ENCODE assay signal across 8 mouse cellular contexts in the genomic region with DNA sequence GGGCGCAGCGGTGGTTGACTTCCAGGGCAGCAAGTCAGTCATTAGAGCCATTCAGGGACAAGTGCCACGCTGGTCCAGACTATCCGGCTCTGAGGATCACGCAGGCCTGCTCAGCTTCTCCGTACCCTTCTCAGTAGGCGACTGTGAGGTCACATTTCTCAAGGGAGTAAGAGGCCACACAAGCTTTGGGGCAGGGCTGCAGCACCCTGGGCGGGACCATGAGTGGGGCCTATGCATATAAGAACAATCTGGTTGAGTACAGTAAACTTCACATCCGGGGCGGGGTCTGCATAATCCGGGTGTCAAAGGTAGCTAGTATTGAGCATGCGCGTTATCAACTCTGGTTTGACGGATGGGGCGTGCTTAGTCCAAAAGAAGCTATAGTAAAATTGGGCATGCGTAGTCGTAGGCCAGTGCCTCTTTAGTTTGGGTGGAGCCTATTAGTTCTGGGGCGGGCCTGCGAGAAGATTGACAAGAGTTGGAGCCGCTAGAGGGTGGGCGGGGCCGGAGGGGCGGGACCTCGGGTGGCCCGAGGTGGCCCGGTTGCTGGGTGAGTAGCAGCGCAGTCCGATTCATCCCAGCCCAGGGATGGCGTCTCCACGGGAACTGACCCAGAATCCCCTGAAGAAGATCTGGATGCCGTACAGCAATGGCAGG. TPM values are rescaled to one million over a fixed set of nuclear protein-coding genes. Genes with fewer than 3 reads are reported as not detected.
DNase-seq lines count a peak whose midpoint lies in the region; ATAC-seq and TF ChIP-seq lines count a peak whose summit lies in the region.

Gene Pfkfb4 (plus strand): TSS at position 351 of the 657 bp plus-strand sequence.

- 1% methylated on average over 31 of the region's 31 CpGs for WGBS in kidney, embryonic 14.5 days
- WGBS in limb, embryonic 15.5 days = under 1% methylated on average over 31 of the region's 31 CpGs

- H3K27ac ChIP-seq in bone marrow macrophage, adult 2 months (ENCODE audit: insufficient read depth, low read depth, low read length) = peak within 1 kb of the TSS; percentile 96
- H3K27ac ChIP-seq in embryonic fibroblast, embryonic 13.5 days (ENCODE audit: insufficient read depth, low read length) = peak within 1 kb of the TSS; percentile 79
- peak within 1 kb of the TSS; percentile 90 for H3K27ac ChIP-seq in kidney, embryonic 14.5 days (ENCODE audit: low read depth, low read length)
- peak within 1 kb of the TSS; percentile 91 for H3K27ac ChIP-seq in limb, embryonic 15.5 days

- peaks cover 52% of the 10 kb centered on the region for H3K4me1 ChIP-seq in bone marrow macrophage, adult 2 months (ENCODE audit: control insufficient read depth, insufficient read depth, low read length)
- H3K4me1 ChIP-seq in embryonic fibroblast, embryonic 13.5 days (ENCODE audit: control insufficient read depth, insufficient read depth, low read length) = no peaks in the 10 kb centered on the region
- peaks cover 33% of the 10 kb centered on the region for H3K4me1 ChIP-seq in kidney, embryonic 14.5 days (ENCODE audit: control insufficient read depth, insufficient read depth, low read length)
- H3K4me1 ChIP-seq in limb, embryonic 15.5 days = peaks cover 42% of the 10 kb centered on the region

- peak; percentile 88 for TF ChIP-seq POLR2A in bone marrow macrophage, adult 2 months (IDR thresholded peaks at IDR 0.05; ENCODE audit: borderline replicate concordance, low read depth, low read length)
- peak; percentile 97 for TF ChIP-seq POLR2A in embryonic fibroblast, embryonic 13.5 days (IDR thresholded peaks at IDR 0.05; ENCODE audit: low read depth, low read length)

- DNase-seq in A20 (ENCODE audit: low read depth, low spot score) = peak; percentile 100
- peak; percentile 99 for DNase-seq in heart, adult 9 months (ENCODE audit: low spot score in 2 of 2)
- peak; percentile 90 to 98 for DNase-seq in monocyte, adult 2 months (ENCODE audit: low read depth in 1 of 2, low spot score in 2 of 2)
- DNase-seq in spleen, postnatal 36 days (ENCODE audit: low spot score in 2 of 2) = peak; percentile 99 to 100

- H3K36me3 ChIP-seq in kidney, embryonic 14.5 days (ENCODE audit: control insufficient read depth, insufficient read depth, low read length) = no peaks in the 10 kb centered on the region
- no peaks in the 10 kb centered on the region for H3K36me3 ChIP-seq in limb, embryonic 15.5 days

- no peaks in the 10 kb centered on the region for H3K27me3 ChIP-seq in kidney, embryonic 14.5 days (ENCODE audit: control insufficient read depth, insufficient read depth, low read length)
- no peaks in the 10 kb centered on the region for H3K27me3 ChIP-seq in limb, embryonic 15.5 days

- H3K9ac ChIP-seq in kidney, embryonic 14.5 days (ENCODE audit: low read depth, low read length) = peak within 1 kb of the TSS; percentile 63
- H3K9ac ChIP-seq in limb, embryonic 15.5 days = peak within 1 kb of the TSS; percentile 39

- H3K4me2 ChIP-seq in kidney, embryonic 14.5 days (replicated peaks; ENCODE audit: low read depth, low read length) = peak within 1 kb of the TSS; percentile 85
- peak within 1 kb of the TSS; percentile 76 for H3K4me2 ChIP-seq in limb, embryonic 15.5 days

- ATAC-seq in kidney, embryonic 14.5 days (ENCODE audit: low FRiP score, low TSS enrichment) = peak; percentile 95
- peak; percentile 93 for ATAC-seq in limb, embryonic 15.5 days (ENCODE audit: insufficient number of reproducible peaks, low FRiP score, low TSS enrichment, low read depth)

- H3K9me3 ChIP-seq in kidney, embryonic 14.5 days (ENCODE audit: control insufficient read depth, low read length) = no peaks in the 10 kb centered on the region
- no peaks in the 10 kb centered on the region for H3K9me3 ChIP-seq in limb, embryonic 15.5 days

- peak within 1 kb of the TSS; percentile 86 for H3K4me3 ChIP-seq in bone marrow macrophage, adult 2 months (ENCODE audit: insufficient read depth, low read length)
- peak within 1 kb of the TSS; percentile 87 for H3K4me3 ChIP-seq in embryonic fibroblast, embryonic 13.5 days (ENCODE audit: insufficient read depth, low read length)
- peak within 1 kb of the TSS; percentile 60 for H3K4me3 ChIP-seq in kidney, embryonic 14.5 days (ENCODE audit: low read length)
- peak within 1 kb of the TSS; percentile 48 for H3K4me3 ChIP-seq in limb, embryonic 15.5 days

- no peak for TF ChIP-seq CTCF in bone marrow macrophage, adult 2 months (IDR thresholded peaks at IDR 0.05; ENCODE audit: low read depth, low read length)
- no peak for TF ChIP-seq CTCF in embryonic fibroblast, embryonic 13.5 days (IDR thresholded peaks at IDR 0.05; ENCODE audit: borderline replicate concordance, insufficient read depth, low read length)

RNA-seq across cellular contexts. Expression of gene Pfkfb4, which starts in this region (rescaled TPM):
- polyA plus RNA-seq in bone marrow macrophage, adult 2 months (2012; ENCODE audit: insufficient read depth, insufficient read length, missing spikeins) = 41.7 and 44.5 TPM in 2 replicates
- polyA plus RNA-seq in embryonic fibroblast, embryonic 13.5 days (2011; ENCODE audit: insufficient read length, low read depth, missing spikeins) = 6.0 and 7.1 TPM in 2 replicates
- polyA plus RNA-seq in kidney, embryonic 14.5 days (2014; fragmentation: Nextera tagmentation; extraction: Ambion mirVana) = 6.4 and 10.1 TPM in 2 replicates
- 10.0 and 11.8 TPM in 2 replicates for polyA plus RNA-seq in limb, embryonic 15.5 days (2015; fragmentation: Nextera tagmentation; extraction: Ambion mirVana)

Comparison
In these comparisons a context has a peak if more than half of its experiments do, and no peak if none do; other contexts are left out.
1. Peak in every context shown above with its lines: DNase-seq, ATAC-seq, H3K4me3 ChIP-seq and H3K27ac ChIP-seq.